Mouse (Mus musculus): ENCODE measurements around the gene Atg16l2. TPM values are rescaled to one million over a fixed set of nuclear protein-coding genes. Genes with fewer than 3 reads are reported as not detected.

The Atg16l2 gene
- polyA plus RNA-seq, 1 experiment from 2014 or later, result 12.7 TPM

- H3K27me3 ChIP-seq (replicated peaks; ENCODE audit: control insufficient read depth, insufficient read depth, low read length), result no peaks in the 10 kb centered on the region
- H3K27ac ChIP-seq (ENCODE audit: low read depth), result no peak overlapping the region
- peaks cover 44% of the 10 kb centered on the region for H3K36me3 ChIP-seq (ENCODE audit: control insufficient read depth, insufficient read depth, low read length)
- no peaks in the 10 kb centered on the region for H3K4me1 ChIP-seq (replicated peaks; ENCODE audit: control insufficient read depth, insufficient read depth, low read length)
- ATAC-seq (replicated peaks; ENCODE audit: low FRiP score, low TSS enrichment, low read depth) (no peak), DNase-seq (ENCODE audit: low spot score) (no peak)
- H3K4me2 ChIP-seq (ENCODE audit: low read length), result no peak overlapping the region
- H3K9ac ChIP-seq (ENCODE audit: low read length), result no peak overlapping the region
- WGBS, result 75% methylated on average over 2 of the region's 2 CpGs
- H3K9me3 ChIP-seq (ENCODE audit: control insufficient read depth, low read length), result no peaks in the 10 kb centered on the region
- no peak overlapping the region for H3K4me3 ChIP-seq (ENCODE audit: low read depth, low read length)
Measured at GRCm38 (mm10) chr7:101253071-101253470, 49.0 kb downstream of the Atg16l2 start.

- 57% methylated on average over 2 of the region's 2 CpGs for WGBS
- no peak overlapping the region for H3K4me3 ChIP-seq (ENCODE audit: low read depth, low read length)
Measured at GRCm38 (mm10) chr7:101249173-101249572, 52.9 kb downstream of the Atg16l2 start.

GRCm38 (mm10) chr7:101248760-101249159 lies 53.3 kb downstream of the Atg16l2 start:
- ATAC-seq (replicated peaks; ENCODE audit: low FRiP score, low TSS enrichment, low read depth) (no peak), DNase-seq (ENCODE audit: low spot score) (no peak)
- Histone ChIP-seq H3K9me3 (ENCODE audit: control insufficient read depth, low read length) (no peaks in the 10 kb centered on the region), H3K4me3 (ENCODE audit: low read depth, low read length) (no peak overlapping the region), H3K9ac (ENCODE audit: low read length) (no peak overlapping the region), H3K27ac (ENCODE audit: low read depth) (no peak overlapping the region), H3K4me2 (ENCODE audit: low read length) (no peak overlapping the region), H3K27me3 (replicated peaks; ENCODE audit: control insufficient read depth, insufficient read depth, low read length) (no peaks in the 10 kb centered on the region), H3K36me3 (ENCODE audit: control insufficient read depth, insufficient read depth, low read length) (peaks cover 35% of the 10 kb centered on the region), H3K4me1 (replicated peaks; ENCODE audit: control insufficient read depth, insufficient read depth, low read length) (no peaks in the 10 kb centered on the region)
- WGBS, result 73% methylated on average over 4 of the region's 4 CpGs

More at GRCm38 (mm10) chr7:101249173-101249572, 52.9 kb downstream of the Atg16l2 start:
- H3K4me2 ChIP-seq (ENCODE audit: low read length), result no peak overlapping the region
- H3K9ac ChIP-seq (ENCODE audit: low read length), result no peak overlapping the region
- H3K27ac ChIP-seq (ENCODE audit: low read depth), result no peak overlapping the region
- H3K9me3 ChIP-seq (ENCODE audit: control insufficient read depth, low read length), result no peaks in the 10 kb centered on the region
- ATAC-seq (replicated peaks; ENCODE audit: low FRiP score, low TSS enrichment, low read depth) (no peak; the same call in 1 of the 2 replicates), DNase-seq (ENCODE audit: low spot score) (no peak)
- H3K4me1 ChIP-seq (replicated peaks; ENCODE audit: control insufficient read depth, insufficient read depth, low read length), result no peaks in the 10 kb centered on the region
- peaks cover 38% of the 10 kb centered on the region for H3K36me3 ChIP-seq (ENCODE audit: control insufficient read depth, insufficient read depth, low read length)
- H3K27me3 ChIP-seq (replicated peaks; ENCODE audit: control insufficient read depth, insufficient read depth, low read length), result no peaks in the 10 kb centered on the region

- no peaks in the 10 kb centered on the region; the same call in 1 of the 2 replicates for H3K36me3 ChIP-seq (ENCODE audit: control insufficient read depth, insufficient read depth, low read length)
- H3K27ac ChIP-seq (ENCODE audit: low read depth), result no peak overlapping the region
- no peak overlapping the region for H3K4me3 ChIP-seq (ENCODE audit: low read depth, low read length)
- H3K9me3 ChIP-seq (ENCODE audit: control insufficient read depth, low read length), result no peaks in the 10 kb centered on the region
- H3K27me3 ChIP-seq (replicated peaks; ENCODE audit: control insufficient read depth, insufficient read depth, low read length), result no peaks in the 10 kb centered on the region
- no peaks in the 10 kb centered on the region for H3K4me1 ChIP-seq (replicated peaks; ENCODE audit: control insufficient read depth, insufficient read depth, low read length)
- DNase-seq (ENCODE audit: low spot score), result no peak
- no peak overlapping the region for H3K9ac ChIP-seq (ENCODE audit: low read length)
- ATAC-seq (replicated peaks; ENCODE audit: low FRiP score, low TSS enrichment, low read depth), result no peak
- 83% methylated on average over 8 of the region's 8 CpGs for WGBS
- H3K4me2 ChIP-seq (ENCODE audit: low read length), result no peak overlapping the region
Measured at GRCm38 (mm10) chr7:101236712-101237473, 65.2 kb downstream of the Atg16l2 start.

GRCm38 (mm10) chr7:101232716-101233115 lies 69.3 kb downstream of the Atg16l2 start:
- H3K36me3 ChIP-seq (ENCODE audit: control insufficient read depth, insufficient read depth, low read length), result no peaks in the 10 kb centered on the region
- H3K27me3 ChIP-seq (replicated peaks; ENCODE audit: control insufficient read depth, insufficient read depth, low read length), result no peaks in the 10 kb centered on the region
- no peak for ATAC-seq (replicated peaks; ENCODE audit: low FRiP score, low TSS enrichment, low read depth)
- peaks cover 3% of the 10 kb centered on the region; the same call in 1 of the 2 replicates for H3K4me1 ChIP-seq (replicated peaks; ENCODE audit: control insufficient read depth, insufficient read depth, low read length)
- no peaks in the 10 kb centered on the region for H3K9me3 ChIP-seq (ENCODE audit: control insufficient read depth, low read length)
- no peak overlapping the region for H3K4me3 ChIP-seq (ENCODE audit: low read depth, low read length)
- 90% methylated on average over 3 of the region's 3 CpGs for WGBS
- H3K27ac ChIP-seq (ENCODE audit: low read depth), result no peak overlapping the region
- DNase-seq (ENCODE audit: low spot score), result no peak
- no peak overlapping the region for H3K9ac ChIP-seq (ENCODE audit: low read length)
- H3K4me2 ChIP-seq (ENCODE audit: low read length), result no peak overlapping the region

- Histone ChIP-seq H3K4me2 (ENCODE audit: low read length) (no peak overlapping the region), H3K9ac (ENCODE audit: low read length) (no peak overlapping the region), H3K27ac (ENCODE audit: low read depth) (no peak overlapping the region), H3K4me1 (replicated peaks; ENCODE audit: control insufficient read depth, insufficient read depth, low read length) (peaks cover 3% of the 10 kb centered on the region; the same call in 1 of the 2 replicates), H3K27me3 (replicated peaks; ENCODE audit: control insufficient read depth, insufficient read depth, low read length) (no peaks in the 10 kb centered on the region), H3K4me3 (ENCODE audit: low read depth, low read length) (no peak overlapping the region), H3K9me3 (ENCODE audit: control insufficient read depth, low read length) (no peaks in the 10 kb centered on the region), H3K36me3 (ENCODE audit: control insufficient read depth, insufficient read depth, low read length) (no peaks in the 10 kb centered on the region)
- WGBS, result 38% methylated on average over 2 of the region's 2 CpGs
- no peak for DNase-seq (ENCODE audit: low spot score)
- no peak for ATAC-seq (replicated peaks; ENCODE audit: low FRiP score, low TSS enrichment, low read depth)
Measured at GRCm38 (mm10) chr7:101231458-101231857, 70.6 kb downstream of the Atg16l2 start.

GRCm38 (mm10) chr7:101229336-101229735 lies 72.7 kb downstream of the Atg16l2 start:
- H3K4me1 ChIP-seq (replicated peaks; ENCODE audit: control insufficient read depth, insufficient read depth, low read length), result peaks cover 3% of the 10 kb centered on the region; the same call in 1 of the 2 replicates

GRCm38 (mm10) chr7:101223501-101223900 lies 78.5 kb downstream of the Atg16l2 start:
- no peaks in the 10 kb centered on the region for H3K9me3 ChIP-seq (ENCODE audit: control insufficient read depth, low read length)
- DNase-seq (ENCODE audit: low spot score), result no peak
- H3K4me3 ChIP-seq (ENCODE audit: low read depth, low read length), result no peak overlapping the region
- no peaks in the 10 kb centered on the region for H3K4me1 ChIP-seq (replicated peaks; ENCODE audit: control insufficient read depth, insufficient read depth, low read length)
- ATAC-seq (replicated peaks; ENCODE audit: low FRiP score, low TSS enrichment, low read depth), result no peak
- H3K4me2 ChIP-seq (ENCODE audit: low read length), result no peak overlapping the region
- WGBS, result 95% methylated on average over 2 of the region's 2 CpGs
- no peak overlapping the region for H3K9ac ChIP-seq (ENCODE audit: low read length)
- no peak overlapping the region for H3K27ac ChIP-seq (ENCODE audit: low read depth)
- no peaks in the 10 kb centered on the region for H3K36me3 ChIP-seq (ENCODE audit: control insufficient read depth, insufficient read depth, low read length)
- no peaks in the 10 kb centered on the region for H3K27me3 ChIP-seq (replicated peaks; ENCODE audit: control insufficient read depth, insufficient read depth, low read length)

More at GRCm38 (mm10) chr7:101229336-101229735, 72.7 kb downstream of the Atg16l2 start:
- H3K4me2 ChIP-seq (ENCODE audit: low read length), result no peak overlapping the region
- H3K9me3 ChIP-seq (ENCODE audit: control insufficient read depth, low read length), result no peaks in the 10 kb centered on the region
- no peak overlapping the region for H3K4me3 ChIP-seq (ENCODE audit: low read depth, low read length)
- ATAC-seq (replicated peaks; ENCODE audit: low FRiP score, low TSS enrichment, low read depth) (no peak), DNase-seq (ENCODE audit: low spot score) (no peak)
- no peaks in the 10 kb centered on the region for H3K27me3 ChIP-seq (replicated peaks; ENCODE audit: control insufficient read depth, insufficient read depth, low read length)
- no peak overlapping the region for H3K9ac ChIP-seq (ENCODE audit: low read length)
- 59% methylated on average over 1 of the region's 1 CpGs for WGBS
- no peaks in the 10 kb centered on the region for H3K36me3 ChIP-seq (ENCODE audit: control insufficient read depth, insufficient read depth, low read length)
- no peak overlapping the region for H3K27ac ChIP-seq (ENCODE audit: low read depth)

GRCm38 (mm10) chr7:101216724-101217123 lies 85.3 kb downstream of the Atg16l2 start:
- no peak for ATAC-seq (replicated peaks; ENCODE audit: low FRiP score, low TSS enrichment, low read depth)
- 68% methylated on average over 2 of the region's 2 CpGs for WGBS
- Histone ChIP-seq H3K4me2 (ENCODE audit: low read length) (no peak overlapping the region), H3K27ac (ENCODE audit: low read depth) (no peak overlapping the region), H3K27me3 (replicated peaks; ENCODE audit: control insufficient read depth, insufficient read depth, low read length) (no peaks in the 10 kb centered on the region), H3K36me3 (ENCODE audit: control insufficient read depth, insufficient read depth, low read length) (0 out of 2 replicates have a peak, but pooled peaks cover 5% of the 10 kb centered on the region), H3K4me1 (replicated peaks; ENCODE audit: control insufficient read depth, insufficient read depth, low read length) (no peaks in the 10 kb centered on the region), H3K4me3 (ENCODE audit: low read depth, low read length) (no peak overlapping the region), H3K9ac (ENCODE audit: low read length) (no peak overlapping the region), H3K9me3 (ENCODE audit: control insufficient read depth, low read length) (no peaks in the 10 kb centered on the region)
- DNase-seq (ENCODE audit: low spot score), result no peak

All from intestine, embryonic 14.5 days (tissue).